Mouse (Mus musculus): Measurements from ENCODE around the gene Polr1b.

Gene Polr1b

DNA sequence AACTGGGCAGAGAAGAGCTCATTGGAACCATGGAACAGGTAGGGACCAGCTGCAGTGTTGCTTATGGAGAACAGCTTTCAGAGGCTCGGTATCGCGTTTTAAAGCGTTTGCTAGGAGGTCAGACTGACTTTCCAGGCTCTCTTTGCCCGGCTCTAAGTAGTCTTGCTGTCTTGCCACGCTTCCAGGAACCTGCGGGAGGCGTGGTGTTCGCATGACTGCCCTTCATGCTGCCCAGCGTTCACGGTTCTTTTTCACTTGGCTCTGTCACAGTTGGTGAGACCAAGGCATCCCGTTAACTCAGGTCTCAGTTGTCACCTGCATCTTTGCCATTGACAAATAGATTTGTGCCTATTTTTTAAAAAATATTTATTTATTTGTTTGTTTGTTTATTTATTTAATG, 17.3 kb downstream of the Polr1b start:
- DNase-seq (ENCODE audit: low spot score), result no peak

DNA sequence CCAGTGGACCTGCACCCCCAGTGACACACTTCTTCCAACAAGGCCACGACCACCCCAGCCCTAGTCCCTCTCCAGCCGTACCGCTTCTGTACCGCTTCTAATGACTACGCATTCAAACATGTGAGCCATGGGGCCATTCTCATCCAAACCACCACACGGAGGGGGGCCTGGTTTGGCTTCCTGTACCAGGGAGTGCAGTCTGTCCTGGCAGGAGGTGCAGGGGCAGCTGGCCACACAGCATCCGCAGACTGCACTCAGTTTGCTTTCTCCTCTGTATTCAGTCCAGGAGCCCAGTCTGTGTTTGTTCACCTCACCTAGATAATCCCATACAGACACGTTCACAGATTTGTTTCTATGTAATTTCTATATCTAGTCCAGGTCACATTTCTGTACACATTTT, 21.2 kb downstream of the Polr1b start:
- no peak for DNase-seq (ENCODE audit: low spot score)

GRCm38 (mm10) chr2:129129412-129129929, 28.7 kb downstream of the Polr1b start, which contains the start of gene Chchd5:
Gene Chchd5 (plus strand): TSS chr2:129129700.
- peak; percentile 96 for DNase-seq (ENCODE audit: low spot score)

- DNase-seq (ENCODE audit: low spot score), result no peak
Measured at GRCm38 (mm10) chr2:129129987-129130545, 29.3 kb downstream of the Polr1b start.

DNA sequence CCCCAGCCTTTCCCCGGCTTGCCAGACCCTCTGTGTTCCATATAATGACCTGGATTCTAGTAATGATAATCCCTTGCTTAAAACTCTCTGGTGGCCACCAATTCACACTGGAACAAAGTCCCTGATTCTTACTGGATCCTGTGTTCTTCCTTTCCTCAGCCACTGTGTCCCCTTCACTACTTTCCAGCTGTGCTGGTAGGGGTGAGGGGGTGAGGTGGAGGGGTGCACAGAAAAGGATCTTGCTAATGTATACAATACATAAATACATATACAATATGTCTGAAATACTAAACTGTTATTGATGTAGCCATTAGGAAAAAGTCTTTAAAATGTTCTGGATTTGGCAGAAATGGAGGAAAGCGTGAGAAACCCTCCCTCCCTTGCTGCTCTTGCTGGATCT, 30.0 kb downstream of the Polr1b start:
- DNase-seq (ENCODE audit: low spot score), result no peak

- DNase-seq (ENCODE audit: low spot score), result no peak
Measured at GRCm38 (mm10) chr2:129132231-129132630, 31.4 kb downstream of the Polr1b start.

GRCm38 (mm10) chr2:129133006-129133805, 32.4 kb downstream of the Polr1b start:
- DNase-seq (ENCODE audit: low spot score), result peak; percentile 80

- DNase-seq (ENCODE audit: low spot score), result no peak
Measured at GRCm38 (mm10) chr2:129139906-129140305, 39.1 kb downstream of the Polr1b start.

DNA sequence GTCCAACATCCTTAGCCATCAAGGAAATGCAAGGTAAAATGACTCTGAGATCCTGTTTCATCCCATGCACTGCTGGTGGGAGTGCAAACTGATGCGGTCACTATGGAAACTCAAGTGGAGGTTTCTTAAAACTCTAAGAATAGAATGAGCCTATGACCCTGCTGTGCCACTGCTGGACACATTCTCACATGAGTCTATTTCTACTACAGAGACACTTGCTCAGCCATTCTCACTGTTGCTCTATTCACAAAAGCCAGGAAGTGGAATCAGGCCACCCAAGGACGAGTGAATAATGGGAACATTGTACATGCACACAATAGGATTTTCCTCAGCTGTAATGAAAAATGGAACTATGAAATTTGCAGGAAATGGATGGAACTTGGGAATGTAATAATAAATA, 48.0 kb downstream of the Polr1b start:
- no peak for DNase-seq (ENCODE audit: low spot score)

DNA sequence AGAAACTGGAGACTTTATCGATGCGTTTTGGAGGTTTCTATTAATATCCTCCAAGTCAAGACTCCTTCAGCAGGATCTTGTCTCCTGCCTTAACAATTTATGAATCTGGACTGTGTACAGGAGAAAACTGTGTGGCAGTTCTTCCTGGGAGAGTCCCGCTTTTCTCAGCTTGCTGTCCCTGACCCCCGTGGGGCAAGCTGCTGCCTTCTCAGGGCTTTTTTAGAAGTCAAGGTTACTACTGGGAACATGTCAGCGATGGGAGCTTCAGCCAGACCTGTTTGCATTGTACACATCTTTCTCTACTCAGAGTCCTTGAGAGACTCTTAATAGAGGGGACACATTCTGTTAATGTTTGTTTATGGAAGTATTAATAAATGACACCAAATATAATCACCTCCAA, 49.6 kb downstream of the Polr1b start:
- no peak for DNase-seq (ENCODE audit: low spot score)

DNA sequence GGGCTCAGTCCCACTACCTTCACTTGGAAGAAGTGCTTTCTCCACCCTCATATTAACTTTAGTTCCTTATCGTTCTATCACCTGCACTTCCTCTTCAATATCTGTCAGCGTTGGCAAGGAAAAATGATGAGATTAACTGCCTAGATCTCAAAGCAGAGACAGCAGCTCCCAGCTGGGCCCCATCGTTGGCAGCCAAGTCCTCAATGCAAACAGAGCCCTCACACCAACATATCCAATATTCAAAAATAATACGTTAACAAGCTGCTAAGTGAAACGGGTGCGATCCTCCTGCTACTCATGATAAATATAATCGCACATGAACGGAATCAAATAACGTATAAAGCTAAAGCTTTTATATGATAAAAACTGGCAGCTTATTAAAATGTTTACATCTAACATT, 50.3 kb downstream of the Polr1b start:
- DNase-seq (ENCODE audit: low spot score), result no peak

DNA sequence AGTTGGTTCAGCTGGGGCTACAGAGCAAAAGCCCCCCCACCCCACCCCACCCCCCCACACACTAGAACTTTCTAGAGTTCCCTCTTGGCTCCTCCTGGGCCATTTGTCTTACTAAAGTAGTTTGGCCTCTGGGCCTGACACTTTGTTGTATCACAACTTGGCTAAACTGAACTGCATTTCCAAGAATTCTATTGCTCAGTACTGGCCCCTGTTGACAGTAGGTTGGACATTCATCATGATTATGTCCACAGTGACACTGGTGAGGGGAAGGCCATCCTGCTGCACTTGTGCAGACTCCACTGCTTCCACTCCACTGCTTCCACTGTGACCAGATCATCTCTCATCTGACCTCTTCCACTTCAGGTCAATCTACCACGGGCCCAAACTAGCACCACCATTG, 52.0 kb downstream of the Polr1b start:
- DNase-seq (ENCODE audit: low spot score), result no peak

DNA sequence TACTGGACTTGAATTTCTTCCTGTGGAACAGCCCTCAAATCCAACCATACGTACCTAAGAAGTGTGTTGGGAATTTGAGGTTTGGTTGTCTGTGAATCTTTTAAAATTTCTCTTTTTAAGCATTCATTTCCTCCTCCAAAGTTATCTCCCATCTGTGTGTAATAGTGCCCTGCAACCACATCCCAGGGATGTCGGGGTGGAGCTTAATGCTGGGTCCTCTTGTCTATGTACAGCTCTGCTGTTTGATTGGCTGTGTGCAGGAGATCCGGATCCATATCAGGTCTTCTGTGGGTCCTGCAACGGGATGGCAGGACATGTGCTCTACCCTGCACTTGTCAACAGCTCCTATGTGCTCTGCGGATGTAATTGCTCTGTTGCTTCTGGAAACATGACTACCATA, 64.0 kb downstream of the Polr1b start:
- no peak for DNase-seq (ENCODE audit: low spot score)

DNA sequence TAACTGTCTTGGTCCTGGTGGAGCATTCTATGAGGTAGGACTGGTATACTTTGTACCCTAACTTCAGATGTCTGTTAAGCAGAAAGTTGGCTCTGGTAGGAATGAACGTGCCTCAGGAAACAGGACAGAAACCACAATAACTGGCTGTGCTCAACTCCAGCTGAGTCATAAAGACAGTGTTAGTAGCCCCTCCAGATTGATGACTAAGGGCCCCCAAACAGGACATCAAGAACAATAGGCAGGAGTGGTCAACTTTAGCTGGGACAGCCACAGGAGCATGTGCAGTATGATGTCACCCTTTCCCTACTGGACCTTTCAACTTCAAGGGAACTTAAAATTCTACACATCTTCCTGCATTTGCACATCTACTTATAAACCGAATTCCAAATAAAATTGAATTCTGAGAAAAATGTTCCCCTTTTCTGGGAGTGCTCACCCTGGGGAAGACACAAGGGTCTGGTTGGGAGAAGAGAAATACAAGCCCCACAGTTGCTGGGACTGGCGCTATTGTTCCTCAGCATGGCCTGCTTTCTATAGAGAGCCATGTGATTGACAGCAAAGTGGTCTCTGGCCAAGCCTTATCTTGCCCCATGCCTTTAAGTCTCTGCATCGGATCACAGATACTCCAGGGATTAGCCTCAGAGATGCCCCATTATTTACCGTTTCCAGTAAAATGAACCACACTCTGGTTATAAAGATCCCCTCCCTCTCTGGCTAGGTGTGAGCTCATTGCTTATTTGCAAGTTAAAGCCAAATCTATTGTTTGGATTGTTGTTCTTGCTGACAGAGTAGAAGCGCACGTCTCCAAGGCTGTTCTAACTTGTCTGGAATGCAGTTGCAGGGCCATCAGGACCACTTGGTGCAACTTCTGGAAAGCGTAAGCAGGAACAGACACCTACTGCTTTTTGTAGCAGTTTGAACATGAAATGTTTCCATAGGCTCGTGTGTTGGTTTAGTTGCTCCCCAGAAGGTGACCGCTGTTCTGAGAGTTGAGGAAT, 66.0 kb downstream of the Polr1b start:
- no peak for DNase-seq (ENCODE audit: low spot score)

- DNase-seq (ENCODE audit: low spot score), result no peak
Measured at GRCm38 (mm10) chr2:129173386-129173785, 72.6 kb downstream of the Polr1b start.

DNA sequence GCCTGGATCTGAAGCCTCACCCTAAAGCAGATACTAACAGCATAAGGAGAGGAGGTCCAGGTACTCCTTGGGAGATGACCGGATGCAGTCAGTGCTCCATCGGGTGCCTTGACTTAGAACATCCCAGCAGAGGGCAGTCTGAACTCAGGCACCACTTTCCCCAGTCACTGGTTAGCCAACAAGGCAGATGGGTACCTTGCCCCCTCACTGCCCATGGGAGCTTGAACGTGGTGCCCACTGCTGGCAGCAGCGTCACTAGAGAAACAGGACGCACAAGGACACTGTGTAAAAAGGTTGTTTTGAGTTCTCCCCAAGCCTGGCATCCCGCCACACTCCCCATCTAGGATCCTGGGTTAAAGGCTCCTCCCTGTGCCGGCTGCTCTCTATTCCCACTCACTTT, 73.7 kb downstream of the Polr1b start:
- DNase-seq (ENCODE audit: low spot score), result peak; percentile 38

- DNase-seq (ENCODE audit: low spot score), result no peak
Measured at GRCm38 (mm10) chr2:129175636-129176035, 74.8 kb downstream of the Polr1b start.
